Mouse (Mus musculus): ENCODE measurements at regions not wholly inside any gene's neighbourhood (a gene's known extent, or its start where the extent isn't known, plus 50 kb on each side); places are given as distances from the start of the nearest gene placed in this dataset.

DNA sequence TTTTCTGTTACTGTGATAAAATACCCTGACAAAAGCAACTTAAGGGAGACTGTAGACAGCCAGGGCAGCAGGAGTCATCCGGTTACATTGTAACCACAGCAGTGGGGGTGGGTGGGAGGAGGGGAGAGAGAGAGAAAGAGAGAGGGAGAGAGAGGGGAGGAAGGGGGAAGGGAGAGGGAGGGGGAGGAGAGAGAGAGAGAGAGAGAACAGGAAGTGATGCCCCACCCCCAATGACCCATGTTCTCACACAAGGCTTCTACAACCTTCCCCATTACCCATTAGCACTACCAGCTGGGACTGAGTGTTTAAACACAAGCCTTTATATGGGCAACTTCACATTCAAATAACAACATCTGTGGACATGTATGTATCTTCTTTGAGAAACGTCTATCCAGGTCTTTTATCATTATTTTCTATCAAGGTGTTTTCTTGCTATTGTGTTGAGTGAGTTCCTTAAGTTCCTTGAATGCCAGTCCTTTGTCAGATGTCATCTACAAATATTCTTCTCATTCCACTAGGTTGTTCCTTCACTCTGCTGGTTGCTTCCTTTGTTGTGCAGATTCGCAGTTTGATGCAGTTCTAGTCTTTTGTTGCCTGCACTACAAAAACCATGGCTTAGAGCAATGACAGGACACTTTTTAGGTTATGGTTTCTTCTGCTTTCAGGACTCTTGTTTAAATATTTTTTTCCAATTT lies 274.7 kb upstream of the Ddx18 start:
- Histone ChIP-seq H3K27ac (ENCODE audit: low read depth, low read length) (no peak overlapping the region), H3K9me3 (ENCODE audit: control insufficient read depth, low read length) (no peaks in the 10 kb centered on the region), H3K4me3 (ENCODE audit: low read depth, low read length) (no peak overlapping the region), H3K27me3 (ENCODE audit: control insufficient read depth, insufficient read depth, low read length) (no peaks in the 10 kb centered on the region), H3K4me2 (ENCODE audit: low read depth) (no peak overlapping the region), H3K36me3 (ENCODE audit: control insufficient read depth, insufficient read depth, low read length) (no peaks in the 10 kb centered on the region), H3K9ac (ENCODE audit: low read length) (no peak overlapping the region), H3K4me1 (ENCODE audit: control insufficient read depth, insufficient read depth, low read length) (no peaks in the 10 kb centered on the region)
- 64% methylated on average over 3 of the region's 3 CpGs for WGBS
- DNase-seq (ENCODE audit: low spot score) (no peak), ATAC-seq (ENCODE audit: insufficient read depth, low FRiP score, low TSS enrichment) (no peak)

DNA sequence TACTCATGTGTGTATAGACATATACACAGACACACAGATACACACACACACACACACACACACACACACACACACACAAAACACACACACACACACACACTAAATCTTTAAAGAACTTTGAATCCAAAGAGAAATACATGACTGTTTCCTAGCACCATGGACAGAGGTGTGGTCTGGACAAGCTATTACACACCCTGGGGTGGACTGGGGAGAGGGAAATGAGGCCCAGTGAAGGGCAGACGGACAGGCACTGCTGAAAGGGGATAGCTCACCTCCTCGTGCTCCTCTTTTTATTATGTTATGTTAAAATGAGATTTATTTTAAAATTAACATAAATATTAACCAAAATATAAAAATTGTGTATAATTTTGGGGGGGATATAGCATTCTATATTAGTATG lies 265.8 kb upstream of the Ddx18 start:
- Histone ChIP-seq H3K4me1 (ENCODE audit: control insufficient read depth, insufficient read depth, low read length) (no peaks in the 10 kb centered on the region), H3K4me2 (ENCODE audit: low read depth) (no peak overlapping the region), H3K9ac (ENCODE audit: low read length) (no peak overlapping the region), H3K27ac (ENCODE audit: low read depth, low read length) (no peak overlapping the region), H3K4me3 (ENCODE audit: low read depth, low read length) (no peak overlapping the region), H3K36me3 (ENCODE audit: control insufficient read depth, insufficient read depth, low read length) (no peaks in the 10 kb centered on the region), H3K27me3 (ENCODE audit: control insufficient read depth, insufficient read depth, low read length) (no peaks in the 10 kb centered on the region), H3K9me3 (ENCODE audit: control insufficient read depth, low read length) (no peaks in the 10 kb centered on the region)
- no peak for ATAC-seq (ENCODE audit: insufficient read depth, low FRiP score, low TSS enrichment)
- 54% methylated on average over 2 of the region's 2 CpGs for WGBS
- no peak for DNase-seq (ENCODE audit: low spot score)

DNA sequence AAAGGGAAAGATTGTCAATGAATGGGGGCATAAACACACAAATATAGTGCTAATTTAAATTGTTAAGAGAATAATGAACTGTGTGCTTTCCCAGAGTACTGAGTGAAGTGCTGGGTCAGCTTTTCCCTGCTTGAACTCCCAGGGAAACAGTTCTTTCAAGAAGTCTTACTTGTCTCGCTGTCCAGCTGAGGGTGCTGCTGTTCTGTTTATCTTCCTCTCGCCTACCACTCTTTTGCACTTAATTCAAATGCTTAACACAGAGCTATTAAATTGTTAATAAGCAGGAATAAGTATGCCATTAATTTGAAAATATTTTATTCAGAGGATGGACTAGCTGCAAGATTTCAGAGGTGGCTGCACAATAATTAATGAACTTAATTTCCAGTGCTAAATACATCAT lies 262.5 kb upstream of the Ddx18 start:
- Histone ChIP-seq H3K27me3 (ENCODE audit: control insufficient read depth, insufficient read depth, low read length) (no peaks in the 10 kb centered on the region), H3K27ac (ENCODE audit: low read depth, low read length) (no peak overlapping the region), H3K4me1 (ENCODE audit: control insufficient read depth, insufficient read depth, low read length) (no peaks in the 10 kb centered on the region), H3K9ac (ENCODE audit: low read length) (no peak overlapping the region), H3K4me3 (ENCODE audit: low read depth, low read length) (no peak overlapping the region), H3K9me3 (ENCODE audit: control insufficient read depth, low read length) (no peaks in the 10 kb centered on the region), H3K4me2 (ENCODE audit: low read depth) (no peak overlapping the region), H3K36me3 (ENCODE audit: control insufficient read depth, insufficient read depth, low read length) (no peaks in the 10 kb centered on the region)
- WGBS = 74% methylated on average over 2 of the region's 2 CpGs
- DNase-seq (ENCODE audit: low spot score) = no peak
- no peak for ATAC-seq (ENCODE audit: insufficient read depth, low FRiP score, low TSS enrichment)

DNA sequence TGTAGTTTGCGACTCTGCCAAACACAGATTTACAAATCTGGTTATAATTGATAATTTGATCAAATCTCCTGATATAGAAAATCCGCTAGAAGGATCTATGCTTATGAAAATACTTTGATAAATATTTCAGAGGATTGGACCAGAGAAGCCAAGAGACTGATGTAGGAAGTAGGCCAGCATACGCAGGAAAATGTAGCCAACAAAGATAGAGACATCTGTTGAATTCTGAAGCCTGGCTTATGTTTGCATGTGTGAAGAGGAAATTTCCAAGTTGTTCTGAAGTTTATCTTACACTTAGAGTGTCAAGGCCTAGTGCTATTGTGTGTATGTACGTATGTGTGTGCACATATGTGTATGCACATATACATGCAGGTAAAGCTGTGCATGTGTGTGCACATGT lies 255.2 kb upstream of the Ddx18 start:
- ATAC-seq (ENCODE audit: insufficient read depth, low FRiP score, low TSS enrichment) = no peak
- H3K36me3 ChIP-seq (ENCODE audit: control insufficient read depth, insufficient read depth, low read length) = no peaks in the 10 kb centered on the region
- no peaks in the 10 kb centered on the region for H3K4me1 ChIP-seq (ENCODE audit: control insufficient read depth, insufficient read depth, low read length)
- 89% methylated on average over 4 of the region's 4 CpGs for WGBS
- no peak for DNase-seq (ENCODE audit: low spot score)
- H3K9ac ChIP-seq (ENCODE audit: low read length) = no peak overlapping the region
- no peak overlapping the region for H3K4me3 ChIP-seq (ENCODE audit: low read depth, low read length)
- no peaks in the 10 kb centered on the region for H3K9me3 ChIP-seq (ENCODE audit: control insufficient read depth, low read length)
- no peak overlapping the region for H3K27ac ChIP-seq (ENCODE audit: low read depth, low read length)
- H3K27me3 ChIP-seq (ENCODE audit: control insufficient read depth, insufficient read depth, low read length) = no peaks in the 10 kb centered on the region
- H3K4me2 ChIP-seq (ENCODE audit: low read depth) = no peak overlapping the region

DNA sequence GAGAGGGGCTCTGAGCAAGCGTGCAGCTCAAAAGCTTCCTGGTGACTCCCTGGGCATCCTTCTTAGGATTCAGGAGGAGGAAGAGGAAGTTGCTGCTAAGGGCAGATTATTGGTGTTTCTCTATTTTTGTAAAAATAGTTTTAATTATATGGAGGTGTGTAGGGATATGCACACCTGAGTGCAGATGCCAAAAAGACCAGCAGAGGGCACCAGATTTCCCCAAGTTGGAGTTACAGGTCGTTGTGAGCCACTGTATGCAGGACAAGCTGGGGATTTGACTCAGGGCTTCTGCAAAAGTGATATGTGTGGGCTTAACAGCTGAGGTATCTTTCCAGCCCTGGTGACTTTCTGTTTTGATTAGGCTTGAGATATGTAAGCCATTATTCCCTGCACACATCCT lies 235.5 kb upstream of the Ddx18 start:
- no peak overlapping the region for H3K4me3 ChIP-seq (ENCODE audit: low read depth, low read length)
- no peak overlapping the region for H3K27ac ChIP-seq (ENCODE audit: low read depth, low read length)
- no peaks in the 10 kb centered on the region for H3K9me3 ChIP-seq (ENCODE audit: control insufficient read depth, low read length)
- 62% methylated on average over 2 of the region's 2 CpGs for WGBS
- H3K27me3 ChIP-seq (ENCODE audit: control insufficient read depth, insufficient read depth, low read length) = no peaks in the 10 kb centered on the region
- H3K9ac ChIP-seq (ENCODE audit: low read length) = no peak overlapping the region
- ATAC-seq (ENCODE audit: insufficient read depth, low FRiP score, low TSS enrichment) = no peak
- H3K36me3 ChIP-seq (ENCODE audit: control insufficient read depth, insufficient read depth, low read length) = no peaks in the 10 kb centered on the region
- no peak for DNase-seq (ENCODE audit: low spot score)
- H3K4me1 ChIP-seq (ENCODE audit: control insufficient read depth, insufficient read depth, low read length) = no peaks in the 10 kb centered on the region
- no peak overlapping the region for H3K4me2 ChIP-seq (ENCODE audit: low read depth)

DNA sequence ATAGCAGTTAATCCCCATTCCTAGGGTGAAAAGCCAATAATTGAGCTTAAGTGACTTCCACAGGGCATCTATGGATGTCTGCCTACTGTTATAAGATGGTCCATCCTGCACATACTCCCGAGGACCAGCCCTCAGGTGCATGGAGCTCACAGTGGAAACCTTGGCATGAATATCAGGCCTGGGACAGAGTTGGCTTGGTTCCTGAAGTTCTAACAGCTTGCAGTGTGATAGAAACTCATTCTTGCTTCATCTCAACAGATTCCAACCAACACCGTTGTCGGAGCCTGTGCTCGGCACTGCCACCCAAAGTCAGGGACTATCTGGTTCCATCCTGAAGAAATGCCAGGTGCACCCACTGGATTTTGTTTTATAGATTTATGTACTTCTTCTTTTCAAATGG lies 234.7 kb upstream of the Ddx18 start:
- no peak overlapping the region for H3K9ac ChIP-seq (ENCODE audit: low read length)
- DNase-seq (ENCODE audit: low spot score) (no peak), ATAC-seq (ENCODE audit: insufficient read depth, low FRiP score, low TSS enrichment) (no peak)
- WGBS = 97% methylated on average over 4 of the region's 4 CpGs
- H3K4me2 ChIP-seq (ENCODE audit: low read depth) = no peak overlapping the region
- no peaks in the 10 kb centered on the region for H3K9me3 ChIP-seq (ENCODE audit: control insufficient read depth, low read length)
- no peaks in the 10 kb centered on the region for H3K4me1 ChIP-seq (ENCODE audit: control insufficient read depth, insufficient read depth, low read length)
- no peak overlapping the region for H3K4me3 ChIP-seq (ENCODE audit: low read depth, low read length)
- H3K36me3 ChIP-seq (ENCODE audit: control insufficient read depth, insufficient read depth, low read length) = no peaks in the 10 kb centered on the region
- no peaks in the 10 kb centered on the region for H3K27me3 ChIP-seq (ENCODE audit: control insufficient read depth, insufficient read depth, low read length)
- H3K27ac ChIP-seq (ENCODE audit: low read depth, low read length) = no peak overlapping the region

DNA sequence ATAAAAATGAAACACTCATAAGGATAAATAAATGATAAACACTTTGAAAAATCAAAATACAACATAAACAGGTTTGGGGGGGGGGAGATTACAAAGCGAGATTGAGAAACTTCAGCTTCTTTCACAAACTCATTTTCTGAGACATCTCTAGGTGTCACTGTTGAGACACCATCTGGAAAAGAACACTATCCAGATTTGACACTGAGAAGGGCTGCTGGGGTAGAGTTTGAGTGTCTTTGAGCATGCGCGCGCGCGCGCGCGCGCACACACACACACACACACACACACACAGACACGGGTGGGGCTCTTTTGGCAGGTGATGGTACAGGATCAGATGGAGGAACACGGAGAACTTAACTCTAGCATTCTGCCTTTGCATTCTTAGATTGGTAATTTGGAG lies 230.7 kb upstream of the Ddx18 start:
- Histone ChIP-seq H3K36me3 (ENCODE audit: control insufficient read depth, insufficient read depth, low read length) (no peaks in the 10 kb centered on the region), H3K9me3 (ENCODE audit: control insufficient read depth, low read length) (no peaks in the 10 kb centered on the region), H3K27me3 (ENCODE audit: control insufficient read depth, insufficient read depth, low read length) (no peaks in the 10 kb centered on the region), H3K4me3 (ENCODE audit: low read depth, low read length) (no peak overlapping the region), H3K4me1 (ENCODE audit: control insufficient read depth, insufficient read depth, low read length) (no peaks in the 10 kb centered on the region), H3K27ac (ENCODE audit: low read depth, low read length) (no peak overlapping the region), H3K9ac (ENCODE audit: low read length) (no peak overlapping the region), H3K4me2 (ENCODE audit: low read depth) (no peak overlapping the region)
- DNase-seq (ENCODE audit: low spot score) (no peak), ATAC-seq (ENCODE audit: insufficient read depth, low FRiP score, low TSS enrichment) (no peak)
- WGBS = 87% methylated on average over 12 of the region's 12 CpGs

DNA sequence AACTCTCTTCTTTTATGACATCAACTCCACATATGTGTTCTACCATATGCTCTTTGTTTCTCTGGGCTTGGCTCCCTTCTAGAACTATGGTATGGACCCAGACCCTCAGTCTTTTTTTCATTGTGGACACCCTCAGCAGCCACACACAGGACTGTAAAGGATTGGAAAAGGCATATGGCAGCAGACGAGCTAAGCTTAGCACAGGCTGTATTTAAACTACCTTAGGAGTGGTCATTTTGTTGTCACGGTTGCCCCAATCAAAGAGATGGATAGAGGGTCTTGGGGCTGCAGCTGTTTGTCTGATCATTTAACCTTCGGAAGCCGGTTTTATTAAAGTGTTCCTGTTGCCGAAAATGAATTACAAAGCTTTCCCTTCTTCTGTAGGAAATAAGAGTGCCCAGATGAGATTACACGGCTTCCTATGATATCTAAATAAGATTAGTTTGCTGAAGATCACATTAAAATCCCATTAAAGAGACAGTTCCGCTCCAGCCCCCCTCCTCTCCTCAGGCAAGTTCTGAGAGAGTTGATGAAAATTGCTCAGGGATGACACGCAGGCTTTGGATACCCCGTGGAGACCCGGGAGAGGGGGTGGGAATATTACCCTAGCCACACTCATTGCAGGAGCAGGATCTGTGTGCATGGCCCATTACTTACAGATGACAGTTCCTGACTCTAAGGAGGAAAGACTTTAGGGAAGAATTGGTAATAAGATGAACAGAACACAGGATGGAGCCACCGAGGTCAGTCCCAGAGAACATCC lies 227.4 kb upstream of the Ddx18 start:
- H3K4me3 ChIP-seq (ENCODE audit: low read depth, low read length) = no peak overlapping the region
- ATAC-seq (ENCODE audit: insufficient read depth, low FRiP score, low TSS enrichment) (peak; percentile 54; the same call in 1 of the 2 replicates), DNase-seq (ENCODE audit: low spot score) (peak; percentile 10)
- no peak overlapping the region for H3K27ac ChIP-seq (ENCODE audit: low read depth, low read length)
- H3K9ac ChIP-seq (ENCODE audit: low read length) = no peak overlapping the region
- 76% methylated on average over 11 of the region's 11 CpGs for WGBS
- H3K36me3 ChIP-seq (ENCODE audit: control insufficient read depth, insufficient read depth, low read length) = no peaks in the 10 kb centered on the region
- no peaks in the 10 kb centered on the region for H3K9me3 ChIP-seq (ENCODE audit: control insufficient read depth, low read length)
- no peak overlapping the region for H3K4me2 ChIP-seq (ENCODE audit: low read depth)
- H3K27me3 ChIP-seq (ENCODE audit: control insufficient read depth, insufficient read depth, low read length) = no peaks in the 10 kb centered on the region
- H3K4me1 ChIP-seq (ENCODE audit: control insufficient read depth, insufficient read depth, low read length) = no peaks in the 10 kb centered on the region

DNA sequence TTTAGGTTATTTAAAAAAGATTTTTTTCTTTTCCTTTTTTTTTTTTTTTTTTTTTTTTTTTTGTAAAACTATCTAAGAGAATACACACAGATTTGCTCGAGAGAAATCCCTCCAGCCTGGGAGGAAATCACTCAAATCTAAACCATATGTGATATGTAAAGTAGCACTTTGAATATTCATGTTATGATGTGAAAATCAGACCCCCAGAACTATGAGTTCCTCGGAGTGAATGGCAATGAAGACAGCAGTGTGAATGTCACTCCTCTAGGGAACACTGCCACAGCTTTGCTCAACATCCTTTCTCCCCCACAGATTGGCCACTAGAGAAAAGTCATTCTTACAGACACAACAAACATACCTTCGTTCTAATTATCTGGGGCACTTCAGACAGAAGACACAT lies 217.8 kb upstream of the Ddx18 start:
- H3K9ac ChIP-seq (ENCODE audit: low read length) = no peak overlapping the region
- no peak overlapping the region for H3K4me3 ChIP-seq (ENCODE audit: low read depth, low read length)
- H3K4me2 ChIP-seq (ENCODE audit: low read depth) = no peak overlapping the region
- DNase-seq (ENCODE audit: low spot score) = no peak
- 58% methylated on average over 3 of the region's 3 CpGs for WGBS
- no peaks in the 10 kb centered on the region for H3K27me3 ChIP-seq (ENCODE audit: control insufficient read depth, insufficient read depth, low read length)
- H3K9me3 ChIP-seq (ENCODE audit: control insufficient read depth, low read length) = no peaks in the 10 kb centered on the region
- H3K36me3 ChIP-seq (ENCODE audit: control insufficient read depth, insufficient read depth, low read length) = no peaks in the 10 kb centered on the region
- H3K27ac ChIP-seq (ENCODE audit: low read depth, low read length) = no peak overlapping the region
- no peak for ATAC-seq (ENCODE audit: insufficient read depth, low FRiP score, low TSS enrichment)
- no peaks in the 10 kb centered on the region for H3K4me1 ChIP-seq (ENCODE audit: control insufficient read depth, insufficient read depth, low read length)
